Mouse (Mus musculus): Measurements from ENCODE around the gene Dnajb5. TPM values are rescaled to one million over a fixed set of nuclear protein-coding genes. Genes with fewer than 3 reads are reported as not detected.

Dnajb5 gene
- polyA plus RNA-seq, 1 experiment from 2014 or later, result 10.4 TPM

Other genes starting within 250 kb of the Dnajb5 start
- gene 4930578G10Rik, start 214.3 kb upstream of the Dnajb5 start, polyA plus RNA-seq (2016; fragmentation: Nextera tagmentation; extraction: Ambion mirVana), result 0.38 and 0.41 TPM in 2 replicates
- gene Ccl19, start 193.2 kb upstream of the Dnajb5 start, polyA plus RNA-seq (2016; fragmentation: Nextera tagmentation; extraction: Ambion mirVana), result 0.38 and 0.50 TPM in 2 replicates
- gene Ccl21a, start 175.8 kb upstream of the Dnajb5 start, polyA plus RNA-seq (2016; fragmentation: Nextera tagmentation; extraction: Ambion mirVana), result 15.5 and 16.7 TPM in 2 replicates
- gene Fam205a1, start 95.9 kb upstream of the Dnajb5 start, polyA plus RNA-seq (2016; fragmentation: Nextera tagmentation; extraction: Ambion mirVana), result 0.06 and 0.08 TPM in 2 replicates
- gene Gm12394, start 93.0 kb upstream of the Dnajb5 start, polyA plus RNA-seq (2016; fragmentation: Nextera tagmentation; extraction: Ambion mirVana), result 0.48 and 0.49 TPM in 2 replicates
- gene Fam205c, start 75.6 kb upstream of the Dnajb5 start, polyA plus RNA-seq (2016; fragmentation: Nextera tagmentation; extraction: Ambion mirVana), result 0.74 and 1.6 TPM in 2 replicates
- gene Phf24, start 33.2 kb upstream of the Dnajb5 start, polyA plus RNA-seq (2016; fragmentation: Nextera tagmentation; extraction: Ambion mirVana), result 2.4 and 2.5 TPM in 2 replicates
- 0.56 and 0.70 TPM in 2 replicates for gene 1700022I11Rik, start 19.8 kb downstream of the Dnajb5 start, polyA plus RNA-seq (2016; fragmentation: Nextera tagmentation; extraction: Ambion mirVana)
- gene Vcp, start 50.7 kb downstream of the Dnajb5 start, polyA plus RNA-seq (2016; fragmentation: Nextera tagmentation; extraction: Ambion mirVana), result 640 and 642 TPM in 2 replicates
- 20.4 and 20.8 TPM in 2 replicates for gene Fancg, start 60.7 kb downstream of the Dnajb5 start, polyA plus RNA-seq (2016; fragmentation: Nextera tagmentation; extraction: Ambion mirVana)
- 26.5 and 28.1 TPM in 2 replicates for gene Pigo, start 76.0 kb downstream of the Dnajb5 start, polyA plus RNA-seq (2016; fragmentation: Nextera tagmentation; extraction: Ambion mirVana)
- 333 and 352 TPM in 2 replicates for gene Stoml2, start 81.9 kb downstream of the Dnajb5 start, polyA plus RNA-seq (2016; fragmentation: Nextera tagmentation; extraction: Ambion mirVana)
- 20.4 and 22.9 TPM in 2 replicates for gene Fam214b, start 96.4 kb downstream of the Dnajb5 start, polyA plus RNA-seq (2016; fragmentation: Nextera tagmentation; extraction: Ambion mirVana)
- 7.8 and 9.1 TPM in 2 replicates for gene Unc13b, start 109.1 kb downstream of the Dnajb5 start, polyA plus RNA-seq (2016; fragmentation: Nextera tagmentation; extraction: Ambion mirVana)